Mouse (Mus musculus) gastrocnemius, postnatal 10 days (tissue): ENCODE results near the gene Dot1l. TPM values are rescaled to one million over a fixed set of nuclear protein-coding genes. Genes with fewer than 3 reads are reported as not detected.

Experiments
- DNase-seq: peaks from one replicate; pipeline ENCODE4 v3.0.0; 2021; ENCODE audit warnings: mixed read lengths
- total RNA-seq, 2 experiments: library from RNA; stranded (reverse); gene quantifications; 2 replicates each; pipeline ENCODE4 v1.2.3; 2021

Dot1l gene
- total RNA-seq, 2 experiments from 2014 or later = 25.9 to 46.0 TPM

DNA sequence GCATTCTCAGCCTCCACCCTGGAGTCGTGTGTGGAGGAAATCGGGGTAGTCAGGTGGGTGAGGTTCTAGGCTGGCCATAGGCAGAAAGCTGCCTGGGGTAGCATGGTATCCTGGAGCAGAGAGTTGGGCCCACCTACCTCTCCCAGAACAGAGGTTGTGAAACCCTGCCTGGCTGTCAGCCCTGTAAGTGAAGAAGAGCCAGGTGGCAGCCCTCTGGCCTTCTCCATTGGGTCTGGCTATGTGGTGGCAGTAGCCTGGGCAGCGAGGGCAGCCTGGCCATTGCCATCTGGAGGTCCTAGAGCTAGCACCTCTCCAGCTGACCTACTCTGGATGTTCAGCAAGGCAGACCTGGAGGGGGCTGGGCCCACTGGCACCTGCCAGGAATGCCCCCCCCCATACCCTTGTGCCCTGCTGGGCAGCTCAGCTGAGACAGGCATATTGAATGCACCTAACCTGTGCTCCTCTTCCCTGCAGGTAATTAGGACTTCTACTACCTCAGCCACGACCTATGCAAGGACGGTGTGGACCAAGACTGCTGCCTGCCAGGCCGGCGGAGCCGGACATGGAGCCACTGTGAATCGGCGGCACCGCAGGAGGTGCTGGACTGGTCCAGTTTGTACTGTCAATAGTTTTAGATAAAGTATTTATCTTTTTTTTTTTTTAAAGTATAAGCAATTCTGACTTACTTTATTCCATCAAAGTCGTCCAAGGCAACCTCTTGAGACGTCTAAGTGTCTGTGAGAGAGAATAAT lies 38.2 kb downstream of the Dot1l start:
- no peak for DNase-seq

DNA sequence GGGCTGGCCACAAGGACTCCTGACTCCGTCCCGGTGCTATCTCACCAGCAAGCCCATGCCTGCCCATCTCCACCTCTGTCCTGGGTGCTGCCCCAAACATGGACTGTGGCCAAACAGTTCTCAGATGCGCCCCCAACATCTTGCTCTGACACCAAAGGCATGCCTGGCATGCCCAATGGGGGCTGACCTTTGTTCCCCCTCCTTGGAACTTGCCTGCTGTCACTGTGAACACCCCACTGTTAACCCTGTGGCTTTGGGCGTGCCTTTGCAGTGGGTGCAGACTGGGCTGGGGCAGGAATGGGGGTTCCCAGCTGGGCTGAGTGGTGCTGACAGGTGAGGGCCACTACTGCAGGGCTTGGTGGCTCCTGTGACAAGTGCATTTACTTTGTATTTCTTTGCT lies 38.8 kb downstream of the Dot1l start:
- no peak for DNase-seq

DNA sequence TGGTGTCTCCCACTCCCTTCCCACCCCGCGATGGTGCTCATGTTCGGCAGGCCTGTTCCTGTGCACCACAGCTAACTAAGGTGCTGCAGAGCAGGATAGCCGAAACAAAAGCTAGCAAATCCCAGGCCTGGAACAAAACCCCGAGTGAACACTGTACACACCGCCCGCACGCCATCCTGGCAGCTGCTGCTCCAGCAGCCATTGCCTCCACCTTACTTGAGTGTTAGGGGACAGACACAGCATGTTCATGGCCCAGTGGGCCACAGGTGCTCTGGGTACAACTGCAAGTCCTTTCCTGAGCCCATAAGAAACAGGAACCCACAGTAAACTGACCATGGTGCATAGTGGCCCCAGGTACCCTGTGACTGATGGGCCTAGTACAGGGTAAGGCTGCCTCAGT lies 39.7 kb downstream of the Dot1l start:
- DNase-seq = no peak

DNA sequence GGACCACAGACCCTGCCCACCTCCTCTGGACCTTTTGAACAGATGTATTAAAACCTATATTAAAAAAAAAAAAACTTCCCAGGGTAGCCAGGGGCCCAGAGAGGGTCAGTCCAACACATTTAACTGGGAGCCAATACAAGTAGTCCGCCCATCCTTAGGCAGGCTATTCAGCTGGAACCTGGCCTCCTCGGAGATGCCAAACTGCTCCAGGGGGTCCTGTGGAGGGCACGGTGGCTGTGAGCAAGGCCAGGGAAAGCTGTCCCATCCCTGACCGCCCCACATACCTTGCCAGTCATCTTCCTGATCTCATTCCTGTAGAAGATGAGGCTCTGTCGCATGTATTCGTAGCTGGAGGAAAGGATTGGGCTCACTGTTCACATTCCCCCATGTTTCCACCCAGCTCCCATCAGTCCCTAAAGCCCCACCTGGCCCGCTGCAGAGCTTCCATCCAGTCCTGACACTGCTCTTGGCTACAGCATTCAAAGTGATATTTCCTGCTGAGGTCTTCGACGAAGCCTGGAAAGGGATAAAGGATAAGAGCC lies 41.4 kb downstream of the Dot1l start:
- DNase-seq = no peak

DNA sequence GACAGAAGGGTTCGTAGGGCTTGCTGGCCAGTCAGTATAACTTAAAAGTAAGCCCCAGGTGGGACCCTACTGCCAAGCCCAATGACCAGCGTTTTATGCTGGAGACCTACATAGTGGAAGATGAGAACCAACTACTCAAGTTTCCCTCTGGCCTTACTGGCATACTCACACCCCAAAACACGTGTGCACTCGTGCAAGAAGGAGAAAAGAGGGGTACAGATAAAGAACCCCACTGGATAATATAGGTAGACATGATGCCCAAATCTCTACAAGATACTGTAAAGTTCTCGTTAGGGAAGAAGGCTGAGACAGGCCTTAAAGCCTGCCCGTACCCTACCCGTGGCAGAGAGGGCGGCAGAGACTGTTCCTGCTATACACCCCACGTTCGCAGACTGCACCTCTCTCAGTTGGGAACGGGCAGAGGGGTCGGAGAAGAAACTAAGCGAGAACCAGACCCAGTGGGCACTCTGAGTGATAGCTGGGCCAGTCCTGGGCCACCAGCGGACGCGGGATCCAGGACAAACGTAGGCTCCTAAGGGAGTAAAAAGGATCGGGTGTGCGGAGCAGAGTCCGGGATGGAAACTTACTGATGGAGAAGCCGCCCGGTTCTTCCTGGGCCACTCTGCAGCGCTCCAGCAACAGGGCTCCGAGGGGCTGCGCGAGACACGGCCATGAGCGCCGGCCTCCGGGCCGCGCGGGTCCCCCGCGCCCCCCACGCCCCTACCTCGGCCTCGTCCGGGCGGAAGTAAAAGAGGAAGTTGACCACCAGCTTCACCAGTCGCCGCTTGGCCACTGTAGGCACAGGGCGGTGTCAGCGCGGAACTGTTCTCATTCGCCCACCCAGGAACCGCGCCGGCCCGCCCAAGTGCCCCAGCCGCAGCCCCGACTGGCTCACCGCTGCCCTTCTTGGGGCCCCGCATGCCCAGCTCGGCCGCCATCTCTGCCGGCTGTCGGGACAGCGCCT lies 42.5 kb downstream of the Dot1l start:
- DNase-seq = no peak

DNA sequence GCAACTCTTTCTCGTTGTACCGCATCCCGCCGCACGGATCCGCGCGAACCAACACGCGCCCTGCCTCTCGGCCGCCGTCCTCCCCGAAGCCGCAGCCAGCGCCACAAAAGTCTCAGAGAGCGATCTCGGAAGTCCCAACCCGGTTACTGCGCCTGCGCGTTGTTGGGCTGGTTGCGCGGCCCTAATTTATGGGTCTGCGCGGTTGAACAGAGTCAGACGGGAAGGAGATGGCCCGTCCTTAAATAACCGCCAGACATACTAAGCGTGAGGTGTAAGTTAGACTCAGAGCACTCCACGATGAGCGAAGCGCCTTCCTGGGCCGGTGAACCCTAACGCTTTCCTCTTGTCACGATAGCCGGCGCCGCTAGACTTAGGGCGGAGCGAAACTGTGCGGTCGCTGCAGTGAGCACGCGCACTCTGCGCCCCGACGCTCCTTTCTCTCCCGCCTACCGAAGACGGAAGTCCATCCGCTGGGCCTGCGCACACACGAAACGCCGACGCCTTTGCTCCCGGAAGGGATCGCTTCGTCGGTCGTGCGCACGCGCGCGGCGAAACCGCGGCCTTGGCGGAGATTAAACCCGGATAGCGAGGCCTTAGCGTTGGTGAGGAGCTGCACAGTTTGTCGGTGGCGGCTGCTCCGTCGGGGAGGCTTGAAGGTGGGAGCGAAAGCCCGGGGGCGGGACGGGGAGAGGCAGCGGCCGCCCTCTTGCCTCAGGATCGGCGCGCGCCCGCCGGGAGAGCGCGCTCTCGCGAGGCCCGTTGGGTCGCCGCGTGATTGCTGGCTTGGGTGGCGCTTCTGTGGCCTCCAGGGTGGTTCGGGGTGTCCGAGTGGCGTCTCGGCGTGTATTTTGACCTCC lies 43.4 kb downstream of the Dot1l start, which contains the start of the genes Sf3a2 and Plekhj1:
Gene Sf3a2 (plus strand): TSS at position 49 of the 857 bp plus-strand sequence.
Gene Plekhj1 (minus strand): TSS at position 477 of the 857 bp plus-strand sequence.
- peak; percentile 96 for DNase-seq

DNA sequence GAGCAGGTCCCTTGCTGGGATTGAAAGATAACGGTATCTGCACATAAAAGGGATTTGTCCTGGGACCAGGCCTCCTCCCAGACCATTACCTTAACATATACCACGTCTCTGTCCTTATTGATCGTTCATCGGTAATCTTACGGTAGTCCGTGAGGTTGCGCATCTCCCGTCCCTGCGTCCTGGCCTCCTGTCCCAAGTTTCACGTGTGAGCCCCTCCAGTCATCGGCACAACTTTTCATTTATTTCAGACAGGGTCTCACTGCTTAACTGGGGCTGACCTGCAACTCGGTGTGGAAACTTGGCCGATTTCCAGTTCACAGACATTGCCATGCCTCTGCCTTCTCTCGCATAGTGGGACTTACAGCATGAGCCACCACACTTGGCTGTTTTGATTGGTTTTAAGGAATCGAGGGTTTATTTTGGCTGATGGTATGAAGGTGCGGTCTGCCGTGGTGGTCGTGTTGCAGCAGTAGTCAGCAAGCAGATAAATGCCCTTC lies 44.1 kb downstream of the Dot1l start:
- DNase-seq = no peak

DNA sequence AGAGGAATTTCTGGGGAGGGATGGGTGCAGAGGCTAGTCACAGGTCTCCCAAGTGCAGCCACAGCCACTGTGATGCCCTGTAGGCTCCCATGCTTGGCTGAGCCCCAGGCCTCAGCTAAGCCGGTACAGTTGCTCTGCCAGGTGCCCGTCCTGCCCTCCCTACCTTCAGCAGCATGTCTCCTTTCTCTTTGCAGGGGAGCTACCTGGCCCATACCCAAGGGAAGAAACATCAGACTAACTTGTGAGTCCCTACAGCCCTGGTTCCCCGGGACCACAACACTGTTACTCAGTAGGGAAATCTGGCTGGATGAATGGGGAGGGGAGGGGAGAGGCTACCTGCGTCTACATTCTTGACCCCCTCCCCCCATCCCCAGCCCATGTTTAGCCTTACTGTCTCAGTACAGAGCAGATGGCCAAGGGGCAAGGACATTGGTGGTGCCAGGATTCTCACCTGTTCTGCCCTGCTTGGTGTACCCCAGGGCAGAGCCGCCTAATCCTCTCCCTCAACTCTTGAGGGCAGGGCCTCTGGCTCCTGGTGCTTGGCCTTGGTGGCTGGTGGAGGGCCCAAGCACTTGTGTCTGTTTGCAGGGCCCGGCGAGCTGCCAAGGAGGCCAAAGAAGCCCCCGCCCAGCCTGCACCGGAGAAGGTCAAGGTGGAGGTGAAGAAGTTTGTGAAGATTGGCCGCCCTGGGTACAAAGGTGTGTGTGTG lies 47.4 kb downstream of the Dot1l start:
- DNase-seq = no peak

DNA sequence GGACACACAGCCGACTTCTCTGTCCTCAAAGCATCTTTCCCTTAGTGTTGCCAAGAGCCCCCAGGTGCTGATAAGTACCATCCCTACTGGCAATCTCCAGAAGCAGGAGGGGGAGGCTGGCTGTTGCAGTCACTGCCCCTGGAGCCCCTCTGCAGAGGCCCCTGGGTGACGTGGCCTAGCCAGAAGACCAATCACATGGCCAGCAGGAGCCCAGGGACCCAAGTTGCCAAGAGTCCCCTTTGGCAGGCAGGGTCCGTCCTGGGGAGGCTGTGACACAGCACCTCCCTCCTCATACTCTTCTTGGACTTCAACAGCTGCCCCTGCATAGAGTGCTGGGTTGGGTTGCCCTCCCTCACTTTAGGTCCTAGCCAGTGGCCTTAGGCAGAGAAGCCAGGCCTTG lies 48.0 kb downstream of the Dot1l start:
- no peak for DNase-seq

DNA sequence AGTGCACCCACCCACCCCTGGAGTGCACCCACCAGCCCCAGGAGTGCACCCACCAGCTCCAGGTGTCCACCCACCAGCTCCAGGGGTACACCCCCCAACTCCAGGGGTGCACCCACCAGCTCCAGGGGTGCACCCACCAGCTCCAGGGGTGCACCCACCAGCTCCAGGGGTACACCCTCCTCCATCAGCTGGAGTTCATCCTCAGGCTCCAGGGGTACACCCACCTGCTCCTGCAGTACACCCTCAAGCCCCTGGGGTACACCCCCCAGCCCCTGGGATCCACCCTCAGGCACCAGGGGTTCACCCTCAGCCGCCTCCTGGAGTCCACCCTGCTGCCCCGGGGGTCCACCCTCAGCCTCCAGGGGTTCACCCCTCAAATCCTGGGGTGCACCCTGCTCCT lies 49.3 kb downstream of the Dot1l start:
- DNase-seq = no peak

DNA sequence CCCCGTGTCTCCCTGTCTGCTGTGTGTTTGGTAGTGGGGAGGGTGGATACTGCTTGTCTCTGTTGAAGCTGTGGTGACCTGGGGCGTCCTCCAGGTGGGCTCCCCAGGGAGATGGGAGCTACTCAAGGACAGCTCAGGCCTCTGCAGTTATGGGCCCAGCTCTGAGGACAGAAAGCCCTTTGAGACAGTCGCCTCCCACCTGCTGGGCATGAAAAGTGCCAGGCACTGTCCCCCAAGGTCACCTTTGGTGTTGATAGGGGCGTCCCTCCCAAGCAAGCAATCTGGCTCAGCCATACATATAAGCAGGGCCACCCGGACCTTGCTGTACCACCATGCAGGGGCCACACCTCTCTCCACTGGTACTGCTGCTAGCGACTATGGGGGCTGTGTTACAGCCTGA lies 49.9 kb downstream of the Dot1l start, which contains the start of gene Amh:
Gene Amh (plus strand): TSS at position 328 of the 400 bp plus-strand sequence.
- no peak for DNase-seq

DNA sequence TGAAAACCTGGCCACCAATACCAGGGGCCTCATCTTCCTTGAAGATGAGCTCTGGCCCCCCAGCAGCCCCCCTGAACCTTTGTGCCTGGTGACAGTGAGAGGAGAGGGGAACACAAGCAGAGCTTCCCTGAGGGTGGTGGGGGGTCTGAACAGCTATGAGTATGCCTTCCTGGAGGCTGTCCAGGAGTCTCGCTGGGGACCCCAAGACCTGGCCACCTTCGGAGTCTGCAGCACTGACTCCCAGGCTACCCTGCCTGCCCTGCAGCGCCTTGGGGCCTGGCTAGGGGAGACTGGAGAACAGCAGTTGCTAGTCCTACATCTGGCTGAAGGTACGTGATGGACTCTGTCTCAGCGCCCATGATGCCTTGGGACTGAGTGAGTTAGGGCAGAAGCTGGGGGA lies 50.3 kb downstream of the Dot1l start:
- DNase-seq = no peak

DNA sequence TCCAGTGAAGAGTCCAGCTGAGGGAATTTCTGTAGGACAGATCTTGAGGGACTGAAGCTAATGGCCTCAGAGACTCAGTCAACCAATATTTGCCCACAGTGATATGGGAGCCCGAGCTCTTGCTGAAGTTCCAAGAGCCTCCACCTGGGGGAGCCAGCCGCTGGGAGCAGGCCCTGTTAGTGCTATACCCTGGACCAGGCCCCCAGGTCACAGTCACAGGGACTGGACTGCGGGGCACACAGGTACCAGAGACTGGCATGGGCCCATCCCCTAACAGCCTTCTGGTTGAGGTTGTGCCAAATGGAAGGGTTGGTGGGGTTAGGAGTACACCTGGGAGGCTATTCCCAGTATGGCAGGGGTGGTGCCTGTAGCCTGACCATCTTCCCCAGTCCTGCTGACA lies 50.9 kb downstream of the Dot1l start:
- peak; percentile 88 for DNase-seq

DNA sequence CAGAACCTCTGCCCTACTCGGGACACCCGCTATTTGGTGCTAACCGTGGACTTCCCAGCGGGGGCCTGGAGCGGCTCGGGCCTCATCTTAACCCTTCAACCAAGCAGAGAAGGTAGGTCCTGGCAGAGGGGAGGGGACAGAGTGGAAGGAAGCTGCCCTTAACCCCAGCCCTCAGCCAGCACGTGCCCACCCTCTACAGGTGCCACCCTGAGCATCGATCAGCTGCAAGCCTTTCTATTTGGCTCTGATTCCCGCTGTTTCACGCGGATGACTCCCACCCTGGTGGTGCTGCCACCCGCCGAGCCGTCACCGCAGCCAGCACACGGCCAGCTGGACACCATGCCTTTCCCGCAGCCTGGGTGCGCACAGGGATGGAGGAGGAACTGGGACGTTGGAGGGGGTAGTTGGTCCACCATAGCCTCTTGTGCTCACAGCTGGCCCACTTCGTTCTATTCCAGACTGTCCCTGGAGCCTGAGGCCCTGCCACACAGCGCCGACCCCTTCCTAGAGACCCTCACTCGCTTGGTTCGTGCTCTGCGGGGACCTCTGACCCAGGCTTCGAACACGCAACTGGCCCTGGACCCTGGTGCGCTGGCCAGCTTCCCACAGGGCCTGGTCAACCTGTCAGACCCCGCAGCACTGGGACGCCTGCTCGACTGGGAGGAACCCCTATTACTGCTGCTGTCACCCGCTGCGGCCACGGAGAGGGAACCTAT lies 51.5 kb downstream of the Dot1l start:
- no peak for DNase-seq

DNA sequence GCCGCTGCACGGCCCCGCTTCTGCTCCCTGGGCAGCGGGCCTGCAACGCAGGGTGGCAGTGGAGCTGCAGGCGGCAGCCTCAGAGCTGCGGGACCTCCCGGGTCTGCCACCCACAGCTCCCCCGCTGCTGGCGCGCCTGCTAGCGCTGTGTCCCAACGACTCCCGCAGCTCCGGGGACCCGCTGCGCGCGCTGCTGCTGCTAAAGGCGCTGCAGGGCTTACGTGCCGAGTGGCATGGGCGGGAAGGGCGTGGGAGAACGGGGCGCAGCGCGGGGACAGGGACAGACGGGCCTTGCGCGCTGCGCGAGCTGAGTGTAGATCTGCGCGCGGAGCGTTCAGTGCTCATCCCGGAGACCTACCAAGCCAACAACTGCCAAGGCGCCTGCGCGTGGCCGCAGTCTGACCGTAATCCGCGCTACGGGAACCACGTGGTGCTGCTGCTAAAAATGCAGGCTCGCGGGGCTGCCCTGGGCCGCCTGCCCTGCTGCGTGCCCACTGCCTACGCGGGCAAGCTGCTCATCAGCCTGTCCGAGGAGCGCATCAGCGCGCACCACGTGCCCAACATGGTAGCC lies 52.1 kb downstream of the Dot1l start:
- peak; percentile 68 for DNase-seq

DNA sequence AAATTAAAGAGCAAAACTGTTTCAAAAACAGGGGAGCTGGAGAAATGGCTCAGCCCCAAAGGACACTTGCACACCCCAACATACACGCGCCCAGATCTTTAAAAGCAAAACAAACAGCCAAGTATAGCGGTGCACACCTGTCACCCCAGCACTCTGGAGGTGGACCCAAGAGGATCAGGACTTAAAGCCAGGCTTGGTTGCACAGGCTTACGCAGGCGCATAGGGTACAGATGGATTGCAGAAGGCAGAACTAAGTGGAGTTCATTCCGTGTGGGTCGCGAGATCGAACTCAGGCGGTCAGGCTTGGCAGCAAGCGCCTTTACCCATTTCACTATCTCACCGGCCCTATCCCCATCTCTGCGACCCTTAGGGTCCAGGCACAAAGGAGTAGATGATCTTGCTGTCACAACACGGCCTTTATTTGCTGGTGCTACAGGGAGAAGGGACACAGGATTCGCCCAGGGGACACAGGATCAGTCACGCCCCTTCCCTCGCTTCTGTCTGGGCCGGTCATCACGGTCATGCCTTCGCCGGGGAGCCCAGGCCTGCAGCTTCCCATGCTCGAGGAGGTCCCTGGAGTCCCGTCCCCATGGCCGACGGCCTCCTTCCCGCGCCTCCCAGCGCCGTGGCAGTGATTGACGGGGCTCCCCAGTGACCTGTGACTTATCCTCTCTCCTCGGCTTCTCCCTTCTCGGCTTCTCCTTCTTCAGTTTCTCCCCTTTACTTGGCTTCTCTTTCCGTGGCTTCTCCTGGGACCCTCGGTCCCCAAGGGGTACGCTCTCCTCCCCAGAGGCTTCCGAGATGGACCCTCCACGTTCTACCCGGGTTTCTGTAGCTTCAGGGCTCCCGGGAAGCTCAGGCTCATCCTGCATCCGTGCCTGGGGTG lies 53.3 kb downstream of the Dot1l start:
- no peak for DNase-seq

DNA sequence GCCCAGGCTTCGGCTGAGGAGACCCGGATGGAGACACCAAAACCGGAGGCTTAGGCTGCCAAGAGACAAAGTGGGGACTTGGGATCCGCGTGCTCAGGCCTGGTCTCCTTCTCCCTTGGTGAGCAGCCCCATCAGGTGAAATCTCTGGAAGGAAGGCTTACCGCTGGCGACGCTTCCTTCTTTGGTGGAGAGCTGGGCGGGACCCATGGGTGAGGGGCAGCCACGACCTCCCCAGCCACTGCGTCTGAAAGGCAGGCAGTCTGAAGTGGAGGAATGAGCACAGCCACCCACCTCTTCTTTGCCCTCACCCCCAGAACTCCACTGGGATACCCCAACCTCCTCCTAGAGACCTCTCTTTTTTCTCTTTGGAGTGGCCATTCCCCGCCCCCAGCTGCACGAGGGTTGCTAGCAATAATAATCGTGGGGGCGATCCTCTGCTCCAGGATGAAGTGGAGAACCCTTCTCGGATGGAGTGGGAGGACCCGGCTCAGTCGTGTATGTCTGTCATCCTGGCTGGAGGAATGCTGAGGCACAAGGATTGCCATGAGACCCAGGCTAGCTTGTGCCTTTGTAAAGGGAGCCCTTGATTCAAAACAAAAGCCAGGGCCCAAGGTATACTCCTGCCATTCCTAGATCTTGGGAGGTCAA lies 54.1 kb downstream of the Dot1l start:
- no peak for DNase-seq

DNA sequence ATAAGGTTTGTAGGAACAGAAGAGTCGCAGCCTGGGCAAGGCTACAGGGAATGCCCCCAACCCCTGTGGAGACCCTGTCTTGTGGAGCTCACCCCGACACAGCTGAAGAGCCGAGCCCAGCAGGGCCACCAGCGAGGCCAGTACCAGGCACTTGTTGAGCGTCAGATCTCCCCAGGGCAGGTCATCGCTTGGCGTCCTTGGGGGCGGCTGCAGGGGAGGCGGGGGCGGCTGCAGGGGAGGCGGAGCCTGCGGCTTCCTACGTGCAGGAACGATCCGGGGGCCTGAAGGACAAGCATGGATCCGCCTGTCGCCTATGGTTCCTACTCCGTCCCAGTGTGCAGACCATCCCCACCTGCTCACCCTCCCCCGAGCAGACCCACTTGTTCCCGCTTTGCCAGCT lies 55.1 kb downstream of the Dot1l start:
- DNase-seq = no peak
